Mouse (Mus musculus): Measurements from ENCODE around the gene Rhox3c. TPM values are rescaled to one million over a fixed set of nuclear protein-coding genes. Genes with fewer than 3 reads are reported as not detected.
"Not testable (repeated sequence)": the region's sequence is repeated elsewhere in the genome, so short reads cannot be mapped to it uniquely, and the experiment has no call there.

Gene Rhox3c
- polyA plus RNA-seq (2016; fragmentation: Nextera tagmentation; extraction: Ambion mirVana), result not detected in 2 replicates

GRCm38 (mm10) chrX:37458285-37458684 lies at the start of gene Rhox3c:
Gene Rhox3c, plus strand, starts transcription at chrX:37458585.
- not testable (repeated sequence) for H3K4me3 ChIP-seq; H3K9me3 ChIP-seq; H3K27ac ChIP-seq; H3K36me3 ChIP-seq; H3K27me3 ChIP-seq (ENCODE audit: insufficient read depth, poor library complexity, severe bottlenecking); H3K4me1 ChIP-seq; DNase-seq (ENCODE audit: low spot score)
- 84% methylated on average over 3 of the region's 4 CpGs for WGBS

- H3K9me3 ChIP-seq; H3K4me3 ChIP-seq; DNase-seq (ENCODE audit: low spot score); H3K27ac ChIP-seq; H3K36me3 ChIP-seq; H3K27me3 ChIP-seq (ENCODE audit: insufficient read depth, poor library complexity, severe bottlenecking); H3K4me1 ChIP-seq: not testable (repeated sequence)
- no CpG with 5 or more reads among the region's 9 CpGs for WGBS
Observed at GRCm38 (mm10) chrX:37411767-37412166, 46.6 kb upstream of the Rhox3c start, which contains the start of gene Rhox2b. Gene Rhox2b, plus strand, starts transcription at chrX:37412067.

GRCm38 (mm10) chrX:37432194-37432593 lies 26.2 kb upstream of the Rhox3c start, which contains the start of gene Rhox4b:
Gene Rhox4b, plus strand, starts transcription at chrX:37432494.
- DNase-seq (ENCODE audit: low spot score); H3K27ac ChIP-seq; H3K36me3 ChIP-seq; H3K4me3 ChIP-seq; H3K4me1 ChIP-seq; H3K9me3 ChIP-seq; H3K27me3 ChIP-seq (ENCODE audit: insufficient read depth, poor library complexity, severe bottlenecking): not testable (repeated sequence)
- 83% methylated on average over 15 of the region's 15 CpGs for WGBS

GRCm38 (mm10) chrX:37453380-37453779 lies 5.0 kb upstream of the Rhox3c start, which contains the start of gene Rhox2c:
Gene Rhox2c, plus strand, starts transcription at chrX:37453680.
- not testable (repeated sequence) for H3K4me1 ChIP-seq; H3K27ac ChIP-seq; DNase-seq (ENCODE audit: low spot score); H3K27me3 ChIP-seq (ENCODE audit: insufficient read depth, poor library complexity, severe bottlenecking); H3K4me3 ChIP-seq; H3K9me3 ChIP-seq; H3K36me3 ChIP-seq
- WGBS, result 91% methylated on average over 8 of the region's 10 CpGs

GRCm38 (mm10) chrX:37480037-37480436 lies 21.7 kb downstream of the Rhox3c start, which contains the start of gene Rhox4c:
Gene Rhox4c, plus strand, starts transcription at chrX:37480337.
- not testable (repeated sequence) for H3K27ac ChIP-seq; H3K4me1 ChIP-seq; H3K9me3 ChIP-seq; DNase-seq (ENCODE audit: low spot score); H3K36me3 ChIP-seq; H3K4me3 ChIP-seq; H3K27me3 ChIP-seq (ENCODE audit: insufficient read depth, poor library complexity, severe bottlenecking)
- 87% methylated on average over 14 of the region's 14 CpGs for WGBS

- H3K36me3 ChIP-seq; H3K4me3 ChIP-seq; DNase-seq (ENCODE audit: low spot score); H3K27ac ChIP-seq; H3K9me3 ChIP-seq; H3K27me3 ChIP-seq (ENCODE audit: insufficient read depth, poor library complexity, severe bottlenecking); H3K4me1 ChIP-seq: not testable (repeated sequence)
- 90% methylated on average over 13 of the region's 18 CpGs for WGBS
Observed at GRCm38 (mm10) chrX:37514059-37514458, 55.7 kb downstream of the Rhox3c start, which contains the start of gene Rhox4d. Gene Rhox4d, plus strand, starts transcription at chrX:37514359.

Other genes with a start within 250 kb of the Rhox3c start
- gene Gm9, start 247.5 kb upstream of the Rhox3c start, polyA plus RNA-seq (2016; fragmentation: Nextera tagmentation; extraction: Ambion mirVana), result not detected in 2 replicates
- gene Rhox1, start 236.3 kb upstream of the Rhox3c start, polyA plus RNA-seq (2016; fragmentation: Nextera tagmentation; extraction: Ambion mirVana), result not detected in 2 replicates
- not detected in 2 replicates for gene Rhox2a, start 213.6 kb upstream of the Rhox3c start, polyA plus RNA-seq (2016; fragmentation: Nextera tagmentation; extraction: Ambion mirVana)
- gene Rhox3a, start 208.7 kb upstream of the Rhox3c start, polyA plus RNA-seq (2016; fragmentation: Nextera tagmentation; extraction: Ambion mirVana), result not detected in 2 replicates
- gene Rhox4a, start 193.2 kb upstream of the Rhox3c start, polyA plus RNA-seq (2016; fragmentation: Nextera tagmentation; extraction: Ambion mirVana), result not detected in 2 replicates
- not detected in 2 replicates for gene Rhox3a2, start 78.6 kb upstream of the Rhox3c start, polyA plus RNA-seq (2016; fragmentation: Nextera tagmentation; extraction: Ambion mirVana)
- 0.75 TPM in 1 of 2 replicates, not detected in the other for gene Rhox4a2, start 67.7 kb upstream of the Rhox3c start, polyA plus RNA-seq (2016; fragmentation: Nextera tagmentation; extraction: Ambion mirVana)
- gene Rhox2b, start 46.5 kb upstream of the Rhox3c start, polyA plus RNA-seq (2016; fragmentation: Nextera tagmentation; extraction: Ambion mirVana), result not detected in 2 replicates
- 0.42 and 0.63 TPM in 2 replicates for gene Rhox4b, start 26.1 kb upstream of the Rhox3c start, polyA plus RNA-seq (2016; fragmentation: Nextera tagmentation; extraction: Ambion mirVana)
- not detected in 2 replicates for gene Rhox2c, start 4.9 kb upstream of the Rhox3c start, polyA plus RNA-seq (2016; fragmentation: Nextera tagmentation; extraction: Ambion mirVana)
- gene Rhox4c, start 21.8 kb downstream of the Rhox3c start, polyA plus RNA-seq (2016; fragmentation: Nextera tagmentation; extraction: Ambion mirVana), result not detected in 2 replicates
- gene Rhox2d, start 34.8 kb downstream of the Rhox3c start, polyA plus RNA-seq (2016; fragmentation: Nextera tagmentation; extraction: Ambion mirVana), result not detected in 2 replicates
- 0.10 TPM in 1 of 2 replicates, not detected in the other for gene Rhox4d, start 55.8 kb downstream of the Rhox3c start, polyA plus RNA-seq (2016; fragmentation: Nextera tagmentation; extraction: Ambion mirVana)
- gene Rhox2e, start 71.9 kb downstream of the Rhox3c start, polyA plus RNA-seq (2016; fragmentation: Nextera tagmentation; extraction: Ambion mirVana), result not detected in 2 replicates
- gene Rhox3e, start 83.4 kb downstream of the Rhox3c start, polyA plus RNA-seq (2016; fragmentation: Nextera tagmentation; extraction: Ambion mirVana), result not detected in 2 replicates
- 0.60 TPM in 1 of 2 replicates, not detected in the other for gene Rhox4e, start 98.8 kb downstream of the Rhox3c start, polyA plus RNA-seq (2016; fragmentation: Nextera tagmentation; extraction: Ambion mirVana)
- gene Rhox2f, start 112.8 kb downstream of the Rhox3c start, polyA plus RNA-seq (2016; fragmentation: Nextera tagmentation; extraction: Ambion mirVana), result not detected in 2 replicates
- not detected in 2 replicates for gene Rhox3f, start 122.4 kb downstream of the Rhox3c start, polyA plus RNA-seq (2016; fragmentation: Nextera tagmentation; extraction: Ambion mirVana)
- not detected in 2 replicates for gene Rhox4f, start 149.1 kb downstream of the Rhox3c start, polyA plus RNA-seq (2016; fragmentation: Nextera tagmentation; extraction: Ambion mirVana)
- gene Rhox3g, start 170.0 kb downstream of the Rhox3c start, polyA plus RNA-seq (2016; fragmentation: Nextera tagmentation; extraction: Ambion mirVana), result not detected in 2 replicates
- gene Rhox2g, start 184.9 kb downstream of the Rhox3c start, polyA plus RNA-seq (2016; fragmentation: Nextera tagmentation; extraction: Ambion mirVana), result not detected in 2 replicates
- not detected in 2 replicates for gene Rhox4g, start 192.7 kb downstream of the Rhox3c start, polyA plus RNA-seq (2016; fragmentation: Nextera tagmentation; extraction: Ambion mirVana)
- gene Rhox3h, start 210.2 kb downstream of the Rhox3c start, polyA plus RNA-seq (2016; fragmentation: Nextera tagmentation; extraction: Ambion mirVana), result not detected in 2 replicates
- not detected in 2 replicates for gene Rhox2h, start 214.7 kb downstream of the Rhox3c start, polyA plus RNA-seq (2016; fragmentation: Nextera tagmentation; extraction: Ambion mirVana)